Mouse (Mus musculus) brain, embryonic 18.5 days (tissue): ENCODE data around the gene Rbm24.

ENCODE experiments used
- DNase-seq: peaks from one replicate; pipeline ENCODE4 v3.0.0-alpha.2; 2012; ENCODE audit warnings: low read depth, low spot score

Gene Rbm24

DNA sequence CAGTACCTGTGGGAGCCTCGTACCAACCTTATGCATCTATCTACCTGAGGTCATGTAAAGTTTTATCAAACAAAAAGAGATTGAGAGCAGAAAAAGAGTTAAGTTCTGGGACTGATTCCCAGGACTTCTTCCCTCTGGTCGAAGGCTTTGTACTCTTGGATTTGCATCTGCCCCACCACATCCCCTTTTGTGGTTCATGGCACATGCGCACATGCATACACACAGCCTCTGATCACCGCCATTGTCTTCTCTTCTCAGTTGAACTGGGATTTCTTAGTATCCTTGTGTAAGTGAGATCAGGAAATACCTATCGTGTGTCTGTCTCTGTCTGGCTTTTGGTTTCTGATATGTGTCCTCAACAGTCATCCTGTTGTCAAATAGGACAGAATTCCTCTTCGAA, 20.7 kb downstream of the Rbm24 start:
- DNase-seq, result no peak

DNA sequence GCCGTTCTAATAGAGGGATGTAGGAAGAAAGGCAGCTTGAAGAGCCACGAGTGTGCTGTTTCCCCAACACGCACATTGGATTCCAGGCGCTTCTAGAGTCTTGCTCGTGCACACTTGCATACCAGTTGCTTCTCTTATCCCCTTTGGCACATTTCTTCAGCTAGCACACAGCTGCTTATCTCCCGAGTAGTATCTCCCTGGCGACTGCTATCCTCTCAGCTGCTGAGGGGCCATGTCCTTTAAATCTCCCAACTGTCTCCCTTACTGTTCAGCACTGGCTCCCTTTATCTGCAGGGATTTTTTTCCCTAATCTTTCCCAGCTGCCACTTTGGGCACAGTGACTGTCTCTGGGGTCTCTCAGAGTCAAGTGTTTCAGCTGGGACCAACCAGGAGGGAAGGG, 25.8 kb downstream of the Rbm24 start:
- DNase-seq, result no peak

- no peak for DNase-seq
Observed at GRCm38 (mm10) chr13:46446062-46446461, 27.8 kb downstream of the Rbm24 start.

GRCm38 (mm10) chr13:46448276-46448675, 30.0 kb downstream of the Rbm24 start:
- DNase-seq, result no peak

- DNase-seq, result no peak
Observed at GRCm38 (mm10) chr13:46449955-46450354, 31.7 kb downstream of the Rbm24 start.

GRCm38 (mm10) chr13:46450623-46451022, 32.4 kb downstream of the Rbm24 start:
- no peak for DNase-seq

GRCm38 (mm10) chr13:46451548-46451947, 33.3 kb downstream of the Rbm24 start:
- DNase-seq, result no peak

- DNase-seq, result no peak
Observed at GRCm38 (mm10) chr13:46459546-46459945, 41.3 kb downstream of the Rbm24 start.

DNA sequence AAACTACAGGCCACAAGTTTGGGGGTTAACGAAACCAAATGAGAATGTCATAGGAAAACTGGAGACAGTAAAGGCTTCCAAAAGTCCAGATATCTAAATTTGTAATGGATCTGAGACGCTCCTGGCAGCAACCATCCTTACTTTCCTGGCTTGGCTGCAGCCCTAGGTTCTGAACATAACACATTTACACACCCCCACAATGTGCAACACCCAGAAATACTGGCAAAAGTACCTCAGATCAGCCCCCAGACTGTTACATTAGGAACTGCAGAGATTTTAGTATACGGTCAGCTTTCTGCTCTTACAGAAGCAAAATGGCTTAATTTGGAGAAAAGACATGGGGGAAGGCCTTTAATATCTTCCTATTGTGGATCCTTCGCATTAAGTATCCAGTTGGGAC, 44.0 kb downstream of the Rbm24 start:
- DNase-seq, result no peak

DNA sequence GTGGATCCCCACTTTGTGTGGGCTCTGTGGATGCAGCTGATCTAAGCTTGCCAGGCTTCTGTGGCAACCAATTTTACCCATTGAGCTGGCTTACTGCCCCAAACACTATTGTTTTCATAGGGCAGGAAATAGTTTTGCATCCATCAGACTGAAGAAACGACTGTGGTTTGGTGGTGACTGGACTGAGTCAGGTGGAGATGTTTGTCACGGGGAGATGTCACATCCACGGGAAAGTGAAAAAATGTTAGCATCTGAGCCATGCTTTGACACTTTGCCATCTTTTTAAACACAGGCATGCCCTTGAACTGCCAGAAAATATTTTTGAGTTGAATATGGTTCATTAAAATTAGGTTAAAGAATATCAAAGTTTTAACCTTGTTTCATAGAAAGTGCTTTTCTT, 45.5 kb downstream of the Rbm24 start:
- DNase-seq, result no peak

- DNase-seq, result no peak
Observed at GRCm38 (mm10) chr13:46468251-46468650, 50.0 kb downstream of the Rbm24 start.

DNA sequence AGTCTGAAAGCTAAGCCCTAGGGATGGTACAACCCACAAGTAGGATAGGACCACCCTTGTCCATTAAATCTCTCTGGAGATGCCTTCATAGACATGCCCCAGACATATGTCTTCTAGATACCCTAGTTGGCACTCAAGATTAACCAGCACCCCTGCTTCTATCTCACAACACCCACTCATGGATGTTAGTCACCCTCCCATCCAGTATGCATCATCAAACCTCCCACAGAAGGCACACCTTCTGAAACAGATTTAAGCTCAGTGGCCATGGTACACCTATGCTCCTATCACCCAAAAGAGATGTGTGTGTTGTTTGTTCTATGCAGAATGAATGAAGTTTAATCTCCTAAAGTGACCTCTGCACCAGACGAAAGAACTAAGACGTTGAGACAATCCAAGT, 51.3 kb downstream of the Rbm24 start:
- DNase-seq, result no peak
